Mouse (Mus musculus): ENCODE results near the gene Efcab7. TPM values are rescaled to one million over a fixed set of nuclear protein-coding genes. Genes with fewer than 3 reads are reported as not detected.

Gene Efcab7
- total and polyA plus RNA-seq, 2 experiments from 2014 or later = 3.7 to 6.1 TPM

GRCm38 (mm10) chr4:99958084-99958815 is 129.3 kb downstream of the Efcab7 start:
- Histone ChIP-seq H3K9me3 (replicated peaks; ENCODE audit: control insufficient read depth, low read length) (no peaks in the 10 kb centered on the region), H3K4me3 (ENCODE audit: low read depth, low read length) (no peak overlapping the region), H3K27ac (ENCODE audit: low read depth) (peak overlapping the region; percentile 43), H3K27me3 (ENCODE audit: control insufficient read depth, insufficient read depth, low read length) (no peaks in the 10 kb centered on the region), H3K4me2 (ENCODE audit: low read depth, low read length) (no peak overlapping the region), H3K4me1 (ENCODE audit: control insufficient read depth, insufficient read depth) (peaks cover 15% of the 10 kb centered on the region; the same call in 1 of the 2 replicates), H3K36me3 (replicated peaks; ENCODE audit: control insufficient read depth, insufficient read depth, low read length) (peaks cover 15% of the 10 kb centered on the region), H3K9ac (replicated peaks; ENCODE audit: low read depth, low read length) (peak overlapping the region; percentile 20; the same call in 1 of the 2 replicates)
- WGBS = 48% methylated on average over 7 of the region's 7 CpGs
- DNase-seq (ENCODE audit: low spot score) (no peak), ATAC-seq (ENCODE audit: insufficient read depth, low read depth) (no peak)
- TF ChIP-seq EP300 (IDR thresholded peaks at IDR 0.05; ENCODE audit: low read depth) = no peak
- no peak for TF ChIP-seq CTCF (IDR thresholded peaks at IDR 0.05; ENCODE audit: low read depth)

DNA sequence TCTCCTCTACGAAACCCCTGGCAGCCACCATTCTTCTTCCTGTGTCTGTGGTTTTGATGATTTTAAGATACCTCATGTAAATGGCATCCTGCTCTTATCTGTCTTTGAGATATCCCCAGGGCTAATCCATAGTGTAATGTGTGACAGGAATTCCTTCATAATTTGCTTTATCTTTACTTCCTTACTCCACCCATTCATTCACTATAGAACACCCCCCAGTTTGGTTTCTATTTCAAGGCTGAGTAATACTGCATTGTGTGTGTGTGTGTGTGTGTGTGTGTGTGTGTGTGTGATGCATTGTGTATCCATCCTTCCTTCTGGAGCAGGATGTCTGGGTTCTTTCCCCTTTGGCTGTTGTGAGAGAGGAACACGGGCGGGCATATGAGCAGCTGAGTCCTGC is 130.3 kb downstream of the Efcab7 start:
- H3K27ac ChIP-seq (ENCODE audit: low read depth) = 0 out of 2 replicates have a peak overlapping the region, but pooled peaks have one; percentile 43
- no peaks in the 10 kb centered on the region for H3K9me3 ChIP-seq (replicated peaks; ENCODE audit: control insufficient read depth, low read length)
- no peaks in the 10 kb centered on the region for H3K27me3 ChIP-seq (ENCODE audit: control insufficient read depth, insufficient read depth, low read length)
- TF ChIP-seq EP300 (IDR thresholded peaks at IDR 0.05; ENCODE audit: low read depth) = no peak
- no peak for TF ChIP-seq CTCF (IDR thresholded peaks at IDR 0.05; ENCODE audit: low read depth)
- no peak overlapping the region for H3K9ac ChIP-seq (replicated peaks; ENCODE audit: low read depth, low read length)
- DNase-seq (ENCODE audit: low spot score) (no peak), ATAC-seq (ENCODE audit: insufficient read depth, low read depth) (peak; percentile 39; the same call in 1 of the 2 replicates)
- 51% methylated on average over 3 of the region's 3 CpGs for WGBS
- no peak overlapping the region for H3K4me2 ChIP-seq (ENCODE audit: low read depth, low read length)
- H3K4me3 ChIP-seq (ENCODE audit: low read depth, low read length) = no peak overlapping the region
- H3K4me1 ChIP-seq (ENCODE audit: control insufficient read depth, insufficient read depth) = peaks cover 15% of the 10 kb centered on the region; the same call in 1 of the 2 replicates
- H3K36me3 ChIP-seq (replicated peaks; ENCODE audit: control insufficient read depth, insufficient read depth, low read length) = peaks cover 26% of the 10 kb centered on the region

Other genes starting within 250 kb of the Efcab7 start
- gene Foxd3, start 172.9 kb upstream of the Efcab7 start, total RNA-seq (2014; rRNA removed; ENCODE audit: low replicate concordance) = 0.46 and 0.65 TPM in 2 replicates
- gene Foxd3, start 172.9 kb upstream of the Efcab7 start, polyA plus RNA-seq (2015; fragmentation: Nextera tagmentation; extraction: Ambion mirVana) = not detected in 2 replicates
- 12.4 and 54.3 TPM in 2 replicates for gene Alg6, start 113.5 kb upstream of the Efcab7 start, total RNA-seq (2014; rRNA removed; ENCODE audit: low replicate concordance)
- gene Alg6, start 113.5 kb upstream of the Efcab7 start, polyA plus RNA-seq (2015; fragmentation: Nextera tagmentation; extraction: Ambion mirVana) = 6.3 and 6.5 TPM in 2 replicates
- gene Pgm1, start 100.2 kb downstream of the Efcab7 start, total RNA-seq (2014; rRNA removed; ENCODE audit: low replicate concordance) = 271 and 313 TPM in 2 replicates
- 208 and 220 TPM in 2 replicates for gene Pgm1, start 100.2 kb downstream of the Efcab7 start, polyA plus RNA-seq (2015; fragmentation: Nextera tagmentation; extraction: Ambion mirVana)
- gene Itgb3bp, start 100.6 kb downstream of the Efcab7 start, total RNA-seq (2014; rRNA removed; ENCODE audit: low replicate concordance) = 1.1 and 9.7 TPM in 2 replicates
- gene Itgb3bp, start 100.6 kb downstream of the Efcab7 start, polyA plus RNA-seq (2015; fragmentation: Nextera tagmentation; extraction: Ambion mirVana) = 26.2 and 28.4 TPM in 2 replicates